Mouse (Mus musculus) intestine, postnatal 0 days (tissue): ENCODE results near the gene Ccdc27. TPM values are rescaled to one million over a fixed set of nuclear protein-coding genes. Genes with fewer than 3 reads are reported as not detected.

Experiments
- ATAC-seq: fragments of 200-750 bp; cut with Nextera tagmentation; 2 replicates; pipeline ENCODE4 v1.8.0; 2017; ENCODE audit warnings: mild to moderate bottlenecking, moderate TSS enrichment, moderate library complexity
- H3K27ac ChIP-seq: fragments of 300-500 bp; sonication (generic); 2 replicates; pipeline ENCODE4 v1.5.1; 2014; ENCODE audit warnings: mild to moderate bottlenecking, low read depth, low read length, moderate library complexity
- H3K27me3 ChIP-seq: fragments of 300-500 bp; sonication (generic); replicated peaks from 2 replicates; pipeline ENCODE4 v1.6.1; 2014; ENCODE audit warnings: low read length, mixed read lengths; ENCODE audit not compliant: control insufficient read depth, insufficient read depth
- H3K36me3 ChIP-seq: fragments of 300-500 bp; sonication (generic); 2 replicates; pipeline ENCODE4 v1.6.1; 2014; ENCODE audit warnings: mild to moderate bottlenecking, moderate library complexity; ENCODE audit not compliant: control insufficient read depth, insufficient read depth
- H3K4me1 ChIP-seq: fragments of 300-500 bp; sonication (generic); replicated peaks from 2 replicates; pipeline ENCODE4 v1.6.1; 2014; ENCODE audit warnings: antibody characterized with exemption, low read length, mixed read lengths; ENCODE audit not compliant: control insufficient read depth, insufficient read depth
- H3K4me2 ChIP-seq: fragments of 300-500 bp; sonication (generic); replicated peaks from 2 replicates; pipeline ENCODE4 v1.6.1; 2014; ENCODE audit warnings: low read depth, mild to moderate bottlenecking, moderate library complexity
- H3K4me3 ChIP-seq: fragments of 300-500 bp; sonication (generic); 2 replicates; pipeline ENCODE4 v1.5.1; 2014; ENCODE audit warnings: low read depth, low read length
- H3K9ac ChIP-seq: fragments of 300-500 bp; sonication (generic); 2 replicates; pipeline ENCODE4 v1.6.1; 2014; ENCODE audit warnings: mild to moderate bottlenecking, low read depth, low read length
- H3K9me3 ChIP-seq: fragments of 300-500 bp; sonication (generic); 2 replicates; pipeline ENCODE4 v1.6.1; 2016; ENCODE audit warnings: mixed run types; ENCODE audit not compliant: control insufficient read depth
- CTCF ChIP-seq: sonication (generic); IDR thresholded peaks from 2 replicates; pipeline ENCODE4 v1.5.1; 2016; ENCODE audit warnings: low read depth, mild to moderate bottlenecking, control low read depth, antibody characterized with exemption, moderate library complexity
- WGBS: fragments of 180-500 bp; shearing (Covaris S2); extraction: QIAGEN DNeasy Blood & Tissue Kit; methylation state at CpG from one replicate; pipeline ENCODE4 v1.1.7; 2014; 5-methylcytosine and 5-hydroxymethylcytosine counted together
- polyA plus RNA-seq: library from polyadenylated mRNA; unstranded; fragments of >200 nt; fragmentation: Nextera tagmentation; extraction: Ambion mirVana; gene quantifications from 2 replicates; pipeline ENCODE4 v1.2.1, GENCODE M21; 2015

Gene Ccdc27
- polyA plus RNA-seq, 1 experiment from 2014 or later: 0.05 TPM

- no peak overlapping the region for H3K4me3 ChIP-seq
- 52% methylated on average over 4 of the region's 4 CpGs for WGBS
- no peaks in the 10 kb centered on the region for H3K9me3 ChIP-seq
- peaks cover 25% of the 10 kb centered on the region for H3K27me3 ChIP-seq
- no peaks in the 10 kb centered on the region for H3K4me1 ChIP-seq
- no peak overlapping the region for H3K4me2 ChIP-seq
- H3K9ac ChIP-seq: no peak overlapping the region
- ATAC-seq: no peak
- H3K27ac ChIP-seq: no peak overlapping the region
- TF ChIP-seq CTCF: no peak
- H3K36me3 ChIP-seq: no peaks in the 10 kb centered on the region
Observed at GRCm38 (mm10) chr4:154080211-154080610, 37.7 kb upstream of the Ccdc27 start.

- Histone ChIP-seq H3K27ac (no peak overlapping the region), H3K4me1 (no peaks in the 10 kb centered on the region), H3K27me3 (peaks cover 17% of the 10 kb centered on the region), H3K9ac (no peak overlapping the region), H3K36me3 (no peaks in the 10 kb centered on the region), H3K4me2 (no peak overlapping the region), H3K9me3 (no peaks in the 10 kb centered on the region), H3K4me3 (no peak overlapping the region)
- no peak for TF ChIP-seq CTCF
- 10% methylated on average over 14 of the region's 16 CpGs for WGBS
- ATAC-seq: no peak
Observed at GRCm38 (mm10) chr4:154071941-154072340, 29.5 kb upstream of the Ccdc27 start.

GRCm38 (mm10) chr4:154071521-154071920 is 29.0 kb upstream of the Ccdc27 start:
- H3K27ac ChIP-seq: no peak overlapping the region
- no peak overlapping the region for H3K9ac ChIP-seq
- peaks cover 17% of the 10 kb centered on the region for H3K27me3 ChIP-seq
- no peak for TF ChIP-seq CTCF
- ATAC-seq: no peak
- no peaks in the 10 kb centered on the region for H3K36me3 ChIP-seq
- no peak overlapping the region for H3K4me3 ChIP-seq
- no peak overlapping the region for H3K4me2 ChIP-seq
- no peaks in the 10 kb centered on the region for H3K4me1 ChIP-seq
- under 1% methylated on average over 16 of the region's 20 CpGs for WGBS
- no peaks in the 10 kb centered on the region for H3K9me3 ChIP-seq

GRCm38 (mm10) chr4:154070896-154071295 is 28.4 kb upstream of the Ccdc27 start:
- Histone ChIP-seq H3K9ac (no peak overlapping the region), H3K4me1 (no peaks in the 10 kb centered on the region), H3K4me2 (no peak overlapping the region), H3K36me3 (no peaks in the 10 kb centered on the region), H3K27me3 (peaks cover 17% of the 10 kb centered on the region), H3K4me3 (no peak overlapping the region), H3K9me3 (no peaks in the 10 kb centered on the region), H3K27ac (no peak overlapping the region)
- WGBS: 1% methylated on average over 5 of the region's 5 CpGs
- TF ChIP-seq CTCF: peak; percentile 52
- ATAC-seq: no peak

GRCm38 (mm10) chr4:154064827-154065773 is 22.6 kb upstream of the Ccdc27 start:
- WGBS: 61% methylated on average over 14 of the region's 14 CpGs
- Histone ChIP-seq H3K4me1 (no peaks in the 10 kb centered on the region), H3K9me3 (no peaks in the 10 kb centered on the region), H3K27ac (no peak overlapping the region), H3K4me2 (no peak overlapping the region), H3K4me3 (no peak overlapping the region), H3K36me3 (no peaks in the 10 kb centered on the region), H3K9ac (no peak overlapping the region), H3K27me3 (no peaks in the 10 kb centered on the region)
- ATAC-seq: peak; percentile 41; the same call in 1 of the 2 replicates
- TF ChIP-seq CTCF: peak; percentile 95

GRCm38 (mm10) chr4:154057696-154058095 is 15.2 kb upstream of the Ccdc27 start:
- Histone ChIP-seq H3K4me3 (no peak overlapping the region), H3K36me3 (no peaks in the 10 kb centered on the region), H3K9me3 (no peaks in the 10 kb centered on the region), H3K27me3 (no peaks in the 10 kb centered on the region), H3K9ac (no peak overlapping the region), H3K27ac (no peak overlapping the region), H3K4me1 (no peaks in the 10 kb centered on the region), H3K4me2 (no peak overlapping the region)
- 65% methylated on average over 4 of the region's 4 CpGs for WGBS
- ATAC-seq: no peak
- TF ChIP-seq CTCF: no peak
